Mouse (Mus musculus) lung, embryonic 16.5 days (tissue): Measurements from ENCODE around the gene Slc36a4. TPM values are rescaled to one million over a fixed set of nuclear protein-coding genes. Genes with fewer than 3 reads are reported as not detected.

Source experiments
- ATAC-seq: fragments of 200-750 bp; cut with Nextera tagmentation; 2 replicates; pipeline ENCODE4 v1.8.0; 2017; ENCODE audit warnings: low read depth, mild to moderate bottlenecking, moderate library complexity
- H3K27ac ChIP-seq: fragments of 300-500 bp; sonication (generic); 2 replicates; pipeline ENCODE4 v1.5.1; 2014; ENCODE audit warnings: mild to moderate bottlenecking, control low read depth, low read length
- H3K27me3 ChIP-seq: fragments of 300-500 bp; sonication (generic); 2 replicates; pipeline ENCODE4 v1.6.1; 2014; ENCODE audit warnings: low read depth, low read length, mixed read lengths; ENCODE audit not compliant: control insufficient read depth, insufficient read depth
- H3K36me3 ChIP-seq: fragments of 300-500 bp; sonication (generic); 2 replicates; pipeline ENCODE4 v1.6.1; 2014; ENCODE audit warnings: low read length; ENCODE audit not compliant: control insufficient read depth, insufficient read depth
- H3K4me1 ChIP-seq: fragments of 300-500 bp; sonication (generic); replicated peaks from 2 replicates; pipeline ENCODE4 v1.6.1; 2014; ENCODE audit warnings: low read length, mixed read lengths; ENCODE audit not compliant: control insufficient read depth, insufficient read depth
- H3K4me2 ChIP-seq: fragments of 300-500 bp; sonication (generic); 2 replicates; pipeline ENCODE4 v1.6.1; 2014; ENCODE audit warnings: low read depth, low read length, control low read depth
- H3K4me3 ChIP-seq: fragments of 300-500 bp; sonication (generic); 2 replicates; pipeline ENCODE4 v1.5.1; 2014; ENCODE audit warnings: mild to moderate bottlenecking, low read length, control low read depth
- H3K9ac ChIP-seq: fragments of 300-500 bp; sonication (generic); 2 replicates; pipeline ENCODE4 v1.6.1; 2014; ENCODE audit warnings: low read length, control low read depth
- H3K9me3 ChIP-seq: fragments of 300-500 bp; sonication (generic); 2 replicates; pipeline ENCODE4 v1.6.1; 2016; ENCODE audit warnings: low read length; ENCODE audit not compliant: control insufficient read depth
- WGBS: fragments of 180-500 bp; shearing (Covaris S2); extraction: QIAGEN DNeasy Blood & Tissue Kit; methylation state at CpG from one replicate; pipeline ENCODE4 v1.1.7; 2014; 5-methylcytosine and 5-hydroxymethylcytosine counted together
- polyA plus RNA-seq: library from polyadenylated mRNA; unstranded; fragments of >200 nt; fragmentation: Nextera tagmentation; extraction: Ambion mirVana; gene quantifications from 2 replicates; pipeline ENCODE4 v1.2.1, GENCODE M21; 2015

Slc36a4 gene
- polyA plus RNA-seq, 1 experiment from 2014 or later: 11.1 TPM

DNA sequence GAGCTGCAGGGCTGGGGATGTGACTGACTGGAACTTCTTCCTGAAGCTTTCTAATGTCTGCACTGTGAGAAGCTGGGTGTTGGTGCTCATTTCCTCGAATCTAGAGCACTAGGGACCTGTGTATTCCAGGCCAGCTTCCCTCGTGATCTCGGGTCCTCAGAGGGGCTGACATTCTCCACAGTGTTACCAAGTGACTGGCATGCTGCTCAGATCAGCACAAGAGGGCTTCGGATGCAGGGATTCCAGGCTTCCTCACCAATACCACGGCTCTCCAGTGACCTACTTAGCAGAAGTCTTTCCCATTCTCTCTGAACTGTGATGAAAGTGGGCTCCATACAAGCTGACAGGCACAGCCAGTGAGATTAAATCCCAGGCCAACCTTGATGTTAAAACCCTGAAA lies 14.5 kb upstream of the Slc36a4 start:
- no peaks in the 10 kb centered on the region for H3K4me1 ChIP-seq
- ATAC-seq: no peak
- H3K36me3 ChIP-seq: no peaks in the 10 kb centered on the region
- H3K4me2 ChIP-seq: no peak overlapping the region
- H3K9ac ChIP-seq: no peak overlapping the region
- WGBS: 38% methylated on average over 5 of the region's 5 CpGs
- no peak overlapping the region for H3K4me3 ChIP-seq
- no peak overlapping the region for H3K27ac ChIP-seq
- H3K9me3 ChIP-seq: no peaks in the 10 kb centered on the region
- H3K27me3 ChIP-seq: no peaks in the 10 kb centered on the region

DNA sequence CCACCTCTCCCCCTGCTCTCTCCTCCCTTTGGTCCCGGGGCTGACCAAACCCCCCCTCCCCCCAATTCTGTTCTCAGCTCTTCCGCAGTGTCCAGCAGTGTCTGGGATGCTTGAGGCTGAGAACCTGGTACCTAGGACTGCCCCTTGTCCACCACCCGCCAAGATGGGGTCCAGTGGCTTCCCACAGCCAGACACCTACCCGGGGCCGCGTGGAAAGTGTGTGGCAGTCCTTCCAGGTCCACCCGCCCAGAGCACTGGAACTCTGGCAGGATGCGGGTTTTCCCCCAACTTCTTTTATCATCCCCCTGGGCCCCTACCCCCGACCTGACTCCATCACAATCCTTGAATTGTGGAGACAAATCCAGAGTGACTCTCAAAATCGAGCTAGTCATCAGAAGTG lies 3.8 kb upstream of the Slc36a4 start:
- no peak for ATAC-seq
- no peaks in the 10 kb centered on the region for H3K9me3 ChIP-seq
- H3K9ac ChIP-seq: no peak overlapping the region
- no peaks in the 10 kb centered on the region for H3K27me3 ChIP-seq
- WGBS: 67% methylated on average over 10 of the region's 10 CpGs
- H3K27ac ChIP-seq: no peak overlapping the region
- no peak overlapping the region for H3K4me3 ChIP-seq
- no peak overlapping the region for H3K4me2 ChIP-seq
- no peaks in the 10 kb centered on the region for H3K36me3 ChIP-seq
- H3K4me1 ChIP-seq: peaks cover 7% of the 10 kb centered on the region; the same call in 1 of the 2 replicates

DNA sequence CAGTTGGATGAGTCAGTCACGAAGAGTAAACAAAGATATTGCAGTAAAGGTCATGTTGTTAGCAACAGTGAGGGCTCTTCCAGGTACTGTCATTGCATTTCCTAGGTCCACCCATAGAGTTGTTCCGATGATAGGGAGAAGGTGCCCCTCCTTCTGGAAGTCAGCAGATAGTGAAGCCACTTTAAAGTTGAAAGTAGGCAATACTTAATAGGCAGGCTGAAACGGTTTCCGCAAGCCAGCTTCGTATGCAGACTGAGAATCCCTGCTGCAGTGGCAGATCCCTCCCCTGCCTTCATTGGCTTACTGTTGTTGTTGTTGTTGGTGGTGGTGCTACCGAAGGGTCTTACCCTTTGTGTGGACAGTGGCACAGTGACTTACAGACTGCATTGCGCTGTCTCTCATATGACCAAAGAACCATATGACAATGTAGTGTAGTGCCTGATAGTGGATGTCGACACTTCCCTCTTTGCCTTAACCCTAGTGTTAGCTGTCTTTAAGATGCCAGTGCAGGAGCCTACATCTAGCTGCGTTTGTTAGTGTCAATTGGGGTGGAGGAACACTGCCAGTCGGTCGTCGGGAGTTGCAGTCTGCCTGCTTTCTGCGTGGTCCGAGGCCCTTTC lies 449 bp upstream of the Slc36a4 start:
- Histone ChIP-seq H3K27ac (no peak overlapping the region), H3K9ac (peak overlapping the region; percentile 82), H3K4me3 (peak overlapping the region; percentile 72), H3K4me2 (peak overlapping the region; percentile 90), H3K36me3 (no peaks in the 10 kb centered on the region), H3K9me3 (no peaks in the 10 kb centered on the region), H3K27me3 (no peaks in the 10 kb centered on the region), H3K4me1 (peaks cover 7% of the 10 kb centered on the region; the same call in 1 of the 2 replicates)
- 14% methylated on average over 14 of the region's 14 CpGs for WGBS
- peak; percentile 55 for ATAC-seq

DNA sequence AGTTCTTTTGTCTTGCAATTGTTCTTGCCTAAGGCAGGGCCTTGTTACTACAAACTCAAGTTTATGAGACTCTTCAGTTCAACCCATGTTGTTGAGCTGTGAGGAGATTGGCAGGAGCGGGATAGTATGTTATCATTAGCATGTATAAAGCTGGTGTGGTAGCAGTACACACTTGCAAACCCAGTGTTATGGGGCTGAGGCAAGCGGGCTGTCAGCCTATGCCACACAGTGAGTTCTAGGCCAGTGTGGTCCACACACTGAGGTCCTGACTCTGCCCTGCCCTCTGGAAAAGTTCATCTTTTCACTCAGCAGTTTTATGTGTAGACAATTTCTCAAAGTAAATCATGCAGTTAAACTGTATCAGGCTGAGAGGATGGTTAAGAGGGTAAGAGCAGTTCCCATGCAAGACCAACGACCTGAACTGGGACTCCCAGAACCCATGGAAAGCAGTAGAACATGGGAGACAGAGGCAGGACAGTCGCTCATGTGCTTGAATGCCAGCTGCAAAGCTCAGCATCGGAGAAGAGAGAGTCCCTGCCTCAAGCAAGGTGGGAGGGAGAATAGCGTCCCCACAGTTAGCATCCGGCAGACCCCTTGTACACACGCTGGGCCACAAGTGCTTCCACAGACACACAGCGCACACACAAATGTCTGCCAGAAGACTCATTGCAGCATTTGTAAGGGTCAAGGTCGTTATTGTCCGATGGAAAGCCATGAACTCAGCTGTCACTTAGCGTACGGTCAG lies 1.5 kb downstream of the Slc36a4 start:
- Histone ChIP-seq H3K9me3 (no peaks in the 10 kb centered on the region), H3K4me2 (no peak overlapping the region)
- no peak for ATAC-seq

DNA sequence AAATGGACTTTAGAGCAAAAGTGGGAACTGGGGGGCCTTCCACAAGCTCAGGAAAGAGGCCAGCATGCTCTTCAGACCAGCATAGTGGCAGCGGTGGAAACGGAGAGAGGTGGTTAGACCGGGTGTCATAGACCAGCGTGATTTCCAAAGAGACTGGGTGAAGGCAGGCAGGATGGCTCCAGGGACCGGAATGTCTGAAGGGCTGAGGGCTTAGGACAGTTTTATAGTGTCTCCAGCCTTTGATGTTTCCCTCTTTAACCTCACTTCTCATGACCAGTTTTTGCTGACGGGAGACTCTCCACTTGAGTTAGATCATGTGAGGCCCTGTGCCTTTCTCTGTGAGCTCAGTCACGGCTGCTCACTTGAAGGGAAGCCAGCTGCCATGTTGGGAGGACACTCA lies 2.1 kb downstream of the Slc36a4 start:
- Histone ChIP-seq H3K9me3 (no peaks in the 10 kb centered on the region), H3K36me3 (no peaks in the 10 kb centered on the region), H3K4me2 (no peak overlapping the region), H3K27me3 (no peaks in the 10 kb centered on the region), H3K9ac (no peak overlapping the region), H3K4me1 (peaks cover 7% of the 10 kb centered on the region; the same call in 1 of the 2 replicates), H3K27ac (no peak overlapping the region), H3K4me3 (no peak overlapping the region)
- 85% methylated on average over 7 of the region's 7 CpGs for WGBS
- no peak for ATAC-seq

More for the DNA sequence above, 1.5 kb downstream of the Slc36a4 start:
- H3K27me3 ChIP-seq: no peaks in the 10 kb centered on the region
- no peak overlapping the region for H3K9ac ChIP-seq
- H3K36me3 ChIP-seq: no peaks in the 10 kb centered on the region
- H3K27ac ChIP-seq: no peak overlapping the region
- no peak overlapping the region for H3K4me3 ChIP-seq
- WGBS: 88% methylated on average over 13 of the region's 13 CpGs
- H3K4me1 ChIP-seq: peaks cover 7% of the 10 kb centered on the region; the same call in 1 of the 2 replicates

DNA sequence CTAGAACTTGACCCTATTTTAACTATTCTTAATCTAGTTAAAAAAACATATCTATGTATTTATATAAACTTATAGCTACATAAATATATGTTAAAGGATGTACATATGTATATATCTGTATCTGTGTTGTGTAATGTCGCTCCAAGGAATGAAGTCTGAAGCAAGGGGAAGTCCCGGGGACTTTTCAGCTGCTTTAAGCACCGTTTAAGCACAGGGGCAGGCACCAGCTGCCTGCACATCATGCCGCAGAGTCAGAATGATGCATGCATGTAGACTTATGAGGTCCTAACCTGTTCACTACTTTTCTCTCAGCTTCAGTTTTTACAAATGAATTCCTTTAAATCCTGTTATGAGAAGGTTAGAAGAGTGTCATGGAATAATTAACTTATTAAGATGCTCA lies 5.3 kb downstream of the Slc36a4 start:
- no peak for ATAC-seq
- Histone ChIP-seq H3K4me1 (0 out of 2 replicates have a peak, but pooled peaks cover 2% of the 10 kb centered on the region), H3K9me3 (no peaks in the 10 kb centered on the region), H3K27me3 (no peaks in the 10 kb centered on the region), H3K4me3 (no peak overlapping the region), H3K9ac (no peak overlapping the region), H3K4me2 (no peak overlapping the region), H3K36me3 (no peaks in the 10 kb centered on the region), H3K27ac (no peak overlapping the region)
- WGBS: 75% methylated on average over 4 of the region's 4 CpGs

DNA sequence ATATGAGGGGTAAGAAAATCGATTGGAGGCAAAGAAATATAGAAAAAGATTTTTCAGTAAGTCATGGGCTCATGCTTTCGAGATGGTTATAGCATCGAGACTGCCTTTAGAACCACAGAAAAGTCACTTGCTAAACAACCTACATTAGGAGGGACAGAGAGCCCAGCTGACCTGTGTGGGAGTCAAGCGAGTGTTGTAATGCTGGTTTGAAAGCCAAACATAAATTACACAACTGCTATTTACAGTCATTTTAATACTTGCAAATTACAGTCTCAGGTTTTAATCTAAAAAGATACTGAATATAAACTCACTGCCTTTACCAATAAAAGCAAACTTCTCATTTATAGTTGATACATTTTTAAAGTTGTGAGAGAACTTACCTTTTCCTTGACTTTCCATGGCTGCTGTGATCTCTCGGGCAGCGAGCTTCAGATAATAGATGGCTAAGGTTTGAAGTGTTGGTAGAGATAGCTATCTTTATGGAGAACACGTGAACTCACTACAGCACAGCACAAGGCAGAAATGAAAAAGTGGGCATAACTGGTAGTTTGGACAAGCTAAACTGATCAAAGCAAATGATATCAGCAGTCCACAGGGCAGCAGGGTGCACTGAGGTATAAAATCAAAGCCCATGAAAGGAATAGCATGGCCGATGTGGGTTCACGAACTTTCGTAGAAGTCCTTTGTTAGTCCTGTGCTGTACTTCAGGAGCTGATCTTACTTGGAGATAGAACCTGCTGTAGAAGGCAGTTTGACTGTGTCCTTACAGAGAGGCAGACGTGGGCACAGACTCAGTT lies 5.9 kb downstream of the Slc36a4 start:
- Histone ChIP-seq H3K4me1 (no peaks in the 10 kb centered on the region), H3K9me3 (no peaks in the 10 kb centered on the region), H3K4me2 (no peak overlapping the region), H3K4me3 (no peak overlapping the region), H3K9ac (no peak overlapping the region), H3K27ac (no peak overlapping the region), H3K27me3 (no peaks in the 10 kb centered on the region), H3K36me3 (no peaks in the 10 kb centered on the region)
- ATAC-seq: no peak
- 78% methylated on average over 11 of the region's 11 CpGs for WGBS

DNA sequence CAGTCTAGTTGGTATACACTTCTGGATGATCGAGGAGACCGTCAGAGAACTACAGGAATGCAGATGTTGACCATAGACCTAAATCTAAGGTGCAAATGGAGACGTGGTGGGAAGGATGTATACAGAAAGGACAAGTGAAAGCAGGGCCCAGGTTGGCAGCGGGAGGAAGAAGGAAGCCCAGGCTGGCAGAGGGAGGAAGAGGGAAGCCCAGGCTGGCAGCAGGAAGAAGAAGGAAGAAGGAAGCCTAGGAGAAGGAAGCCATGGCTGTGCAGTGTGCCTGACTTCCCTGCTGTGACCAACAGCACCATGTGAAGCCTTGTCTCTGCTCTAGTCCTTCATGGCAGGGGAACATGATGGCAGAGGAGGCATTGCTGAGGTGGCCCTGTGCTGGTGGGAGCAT lies 7.8 kb downstream of the Slc36a4 start:
- Histone ChIP-seq H3K27ac (no peak overlapping the region), H3K36me3 (no peaks in the 10 kb centered on the region), H3K4me2 (no peak overlapping the region), H3K9me3 (no peaks in the 10 kb centered on the region), H3K9ac (no peak overlapping the region), H3K4me3 (no peak overlapping the region), H3K27me3 (no peaks in the 10 kb centered on the region), H3K4me1 (no peaks in the 10 kb centered on the region)
- no peak for ATAC-seq
- WGBS: 71% methylated on average over 4 of the region's 4 CpGs

DNA sequence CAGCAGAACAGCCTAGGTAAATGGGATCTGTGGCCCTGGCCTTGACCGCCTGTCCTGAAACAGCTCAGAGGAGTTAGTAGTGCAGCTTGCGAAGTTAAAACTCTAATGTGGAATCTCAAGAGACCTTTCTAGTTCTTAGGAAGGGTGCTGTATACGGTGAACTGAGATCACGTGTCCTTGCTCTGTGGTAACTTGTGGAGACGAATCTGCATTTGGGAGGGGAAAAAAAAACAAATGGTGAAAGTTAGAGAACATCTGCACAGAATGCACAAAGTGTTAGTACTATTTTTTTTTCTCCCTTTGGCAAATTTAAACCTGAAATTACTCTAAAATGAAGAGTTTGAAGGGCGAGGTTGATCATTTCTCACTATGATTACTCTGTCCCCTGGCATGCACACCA lies 8.8 kb downstream of the Slc36a4 start:
- H3K27ac ChIP-seq: no peak overlapping the region
- no peak overlapping the region for H3K4me3 ChIP-seq
- no peaks in the 10 kb centered on the region for H3K9me3 ChIP-seq
- WGBS: 81% methylated on average over 6 of the region's 6 CpGs
- 0 out of 2 replicates have a peak, but pooled peaks cover under 1% of the 10 kb centered on the region for H3K36me3 ChIP-seq
- no peaks in the 10 kb centered on the region for H3K4me1 ChIP-seq
- H3K27me3 ChIP-seq: no peaks in the 10 kb centered on the region
- H3K9ac ChIP-seq: no peak overlapping the region
- H3K4me2 ChIP-seq: no peak overlapping the region
- ATAC-seq: no peak
